Mouse (Mus musculus): ENCODE data around the gene B9d1. TPM values are rescaled to one million over a fixed set of nuclear protein-coding genes. Genes with fewer than 3 reads are reported as not detected.

The B9d1 gene
- total and polyA plus RNA-seq, 3 experiments, result 8.0 to 10.6 (median 9.3) TPM

GRCm38 (mm10) chr11:61493525-61494128, 11.3 kb upstream of the B9d1 start:
- DNase-seq, result peak in 1 of 2 experiments; percentile 53
- Histone ChIP-seq H3K4me3 (peak overlapping the region; percentile 82), H3K79me2 (replicated peaks; ENCODE audit: control insufficient read depth, insufficient read depth, low read length) (no peaks in the 10 kb centered on the region), H3K27ac (peak overlapping the region; percentile 90), H3K36me3 (ENCODE audit: control insufficient read depth, insufficient read depth, low read length) (no peaks in the 10 kb centered on the region), H3K9ac (ENCODE audit: low read depth, low read length) (peak overlapping the region; percentile 84), H3K27me3 (ENCODE audit: control insufficient read depth, insufficient read depth, low read length) (no peaks in the 10 kb centered on the region), H3K4me1 (ENCODE audit: control insufficient read depth, insufficient read depth, low read length) (peaks cover 4% of the 10 kb centered on the region)
- TF ChIP-seq EP300 (IDR thresholded peaks at IDR 0.05; ENCODE audit: insufficient read depth, low read depth, low read length) (no peak), CTCF (IDR thresholded peaks at IDR 0.05) (no peak)
- intact Hi-C loops (cut with DNase I), result loop anchor here (5.0 kb wide), 1 partner anchor 316 kb away; the partner anchor contains the start of gene Usp22
- WGBS, result under 1% methylated on average over 50 of the region's 50 CpGs

- TF ChIP-seq EP300 (IDR thresholded peaks at IDR 0.05; ENCODE audit: insufficient read depth, low read depth, low read length) (peak; percentile 53; the same call in 1 of the 2 replicates), POLR2A (IDR thresholded peaks at IDR 0.05; ENCODE audit: insufficient read depth, low read depth, low read length) (peak; percentile 58), CTCF (IDR thresholded peaks at IDR 0.05) (no peak)
These were observed 10.6 kb upstream of the B9d1 start, which contains the start of gene Mapk7 for GRCm38 (mm10) chr11:61494129-61494997. Gene Mapk7, minus strand, starts transcription at chr11:61494406.

GRCm38 (mm10) chr11:61495528-61495927, 9.4 kb upstream of the B9d1 start:
- DNase-seq, result no peak
- peaks cover 5% of the 10 kb centered on the region for H3K4me1 ChIP-seq (ENCODE audit: control insufficient read depth, insufficient read depth, low read length)
- intact Hi-C loops (cut with DNase I), result loop anchor here (1.0 kb wide), 1 partner anchor 8 kb away; no protein-coding TSS in a partner anchor
- TF ChIP-seq POLR2A (IDR thresholded peaks at IDR 0.05; ENCODE audit: insufficient read depth, low read depth, low read length) (no peak), CTCF (IDR thresholded peaks at IDR 0.05) (no peak), EP300 (IDR thresholded peaks at IDR 0.05; ENCODE audit: insufficient read depth, low read depth, low read length) (no peak)
- 92% methylated on average over 2 of the region's 2 CpGs for WGBS
- H3K27me3 ChIP-seq (ENCODE audit: control insufficient read depth, insufficient read depth, low read length), result no peaks in the 10 kb centered on the region
- no peaks in the 10 kb centered on the region for H3K36me3 ChIP-seq (ENCODE audit: control insufficient read depth, insufficient read depth, low read length)
- no peaks in the 10 kb centered on the region for H3K79me2 ChIP-seq (replicated peaks; ENCODE audit: control insufficient read depth, insufficient read depth, low read length)
- no peak overlapping the region for H3K4me3 ChIP-seq
- H3K9ac ChIP-seq (ENCODE audit: low read depth, low read length), result no peak overlapping the region
- no peak overlapping the region; the same call in 1 of the 2 replicates for H3K27ac ChIP-seq

More at GRCm38 (mm10) chr11:61494129-61494997, 10.6 kb upstream of the B9d1 start, which contains the start of gene Mapk7:
- peak; percentile 95 to 98 for DNase-seq
- Histone ChIP-seq H3K4me1 (ENCODE audit: control insufficient read depth, insufficient read depth, low read length) (peaks cover 5% of the 10 kb centered on the region), H3K36me3 (ENCODE audit: control insufficient read depth, insufficient read depth, low read length) (no peaks in the 10 kb centered on the region), H3K79me2 (replicated peaks; ENCODE audit: control insufficient read depth, insufficient read depth, low read length) (no peaks in the 10 kb centered on the region), H3K4me3 (peak within 1 kb of the TSS; percentile 82), H3K27ac (peak within 1 kb of the TSS; percentile 90), H3K9ac (ENCODE audit: low read depth, low read length) (peak within 1 kb of the TSS; percentile 84), H3K27me3 (ENCODE audit: control insufficient read depth, insufficient read depth, low read length) (no peaks in the 10 kb centered on the region)
- intact Hi-C loops (cut with DNase I), result loop anchor here (5.0 kb wide), 1 partner anchor 317 kb away; the partner anchor contains the start of gene Usp22
- under 1% methylated on average over 58 of the region's 62 CpGs for WGBS

GRCm38 (mm10) chr11:61497490-61497889, 7.5 kb upstream of the B9d1 start:
- intact Hi-C loops (cut with DNase I), result no loop called here
- H3K27ac ChIP-seq, result no peak overlapping the region
- TF ChIP-seq EP300 (IDR thresholded peaks at IDR 0.05; ENCODE audit: insufficient read depth, low read depth, low read length), result no peak
- no peak for TF ChIP-seq CTCF (IDR thresholded peaks at IDR 0.05)
- TF ChIP-seq POLR2A (IDR thresholded peaks at IDR 0.05; ENCODE audit: insufficient read depth, low read depth, low read length), result no peak
- no peaks in the 10 kb centered on the region for H3K79me2 ChIP-seq (replicated peaks; ENCODE audit: control insufficient read depth, insufficient read depth, low read length)
- DNase-seq, result no peak
- 70% methylated on average over 1 of the region's 1 CpGs for WGBS
- peaks cover 5% of the 10 kb centered on the region for H3K4me1 ChIP-seq (ENCODE audit: control insufficient read depth, insufficient read depth, low read length)
- H3K4me3 ChIP-seq, result no peak overlapping the region
- H3K27me3 ChIP-seq (ENCODE audit: control insufficient read depth, insufficient read depth, low read length), result no peaks in the 10 kb centered on the region
- H3K36me3 ChIP-seq (ENCODE audit: control insufficient read depth, insufficient read depth, low read length), result no peaks in the 10 kb centered on the region
- H3K9ac ChIP-seq (ENCODE audit: low read depth, low read length), result no peak overlapping the region

GRCm38 (mm10) chr11:61498736-61499504, 6.0 kb upstream of the B9d1 start:
- Histone ChIP-seq H3K27me3 (ENCODE audit: control insufficient read depth, insufficient read depth, low read length) (no peaks in the 10 kb centered on the region), H3K27ac (no peak overlapping the region), H3K79me2 (replicated peaks; ENCODE audit: control insufficient read depth, insufficient read depth, low read length) (no peaks in the 10 kb centered on the region), H3K9ac (ENCODE audit: low read depth, low read length) (0 out of 2 replicates have a peak overlapping the region, but pooled peaks have one; percentile 17), H3K4me1 (ENCODE audit: control insufficient read depth, insufficient read depth, low read length) (peaks cover 1% of the 10 kb centered on the region; the same call in 1 of the 2 replicates), H3K4me3 (no peak overlapping the region), H3K36me3 (ENCODE audit: control insufficient read depth, insufficient read depth, low read length) (no peaks in the 10 kb centered on the region)
- WGBS, result 54% methylated on average over 6 of the region's 6 CpGs
- TF ChIP-seq POLR2A (IDR thresholded peaks at IDR 0.05; ENCODE audit: insufficient read depth, low read depth, low read length) (no peak), EP300 (IDR thresholded peaks at IDR 0.05; ENCODE audit: insufficient read depth, low read depth, low read length) (no peak), CTCF (IDR thresholded peaks at IDR 0.05) (no peak)
- no peak for DNase-seq
- intact Hi-C loops (cut with DNase I), result no loop called here
